Mouse (Mus musculus) spleen, adult 2 months (tissue): Measurements from ENCODE around the gene Spata20. TPM values are rescaled to one million over a fixed set of nuclear protein-coding genes. Genes with fewer than 3 reads are reported as not detected.
A peak's percentile ranks its signal among the peaks of the same experiment; 100 is the strongest.

Experiments
- DNase-seq, 2 experiments: peaks; one replicate each; pipeline versions ENCODE4 v3.0.0 to v3.0.0-alpha.2; 2012 to 2021; ENCODE audit warnings: low spot score in 2 of 2, low read depth in 1 of 2
- H3K27ac ChIP-seq: fragments of 200-500 bp; 2 replicates; pipeline ENCODE4 v1.5.1; 2012; ENCODE audit warnings: low read length, inconsistent platforms; ENCODE audit not compliant: insufficient read depth
- H3K27me3 ChIP-seq: fragments of 200-500 bp; 2 replicates; pipeline ENCODE4 v1.6.1; 2012; ENCODE audit warnings: mild to moderate bottlenecking, moderate library complexity, low read length, inconsistent platforms; ENCODE audit not compliant: control insufficient read depth, insufficient read depth
- H3K36me3 ChIP-seq: fragments of 200-500 bp; 2 replicates; pipeline ENCODE4 v1.6.1; 2012; ENCODE audit warnings: mild to moderate bottlenecking, low read length, inconsistent platforms; ENCODE audit not compliant: control insufficient read depth, insufficient read depth
- H3K4me1 ChIP-seq: fragments of 200-500 bp; 2 replicates; pipeline ENCODE4 v1.6.1; 2011; ENCODE audit warnings: inconsistent platforms; ENCODE audit not compliant: control insufficient read depth, insufficient read depth, insufficient read length
- H3K4me3 ChIP-seq: fragments of 200-500 bp; 2 replicates; pipeline ENCODE4 v1.5.1; 2011; ENCODE audit warnings: mild to moderate bottlenecking, inconsistent platforms; ENCODE audit not compliant: insufficient read depth, insufficient read length; ENCODE audit errors: extremely low read depth
- CTCF ChIP-seq: fragments of 200-500 bp; IDR thresholded peaks from 2 replicates; pipeline ENCODE4 v1.5.1; 2011; ENCODE audit warnings: mild to moderate bottlenecking, inconsistent platforms; ENCODE audit not compliant: insufficient read depth, insufficient read length, insufficient replicate concordance; ENCODE audit errors: extremely low read depth
- POLR2A ChIP-seq: fragments of 200-500 bp; IDR thresholded peaks from 2 replicates; pipeline ENCODE4 v1.6.1; 2011; ENCODE audit warnings: low read depth, low read length, inconsistent platforms
- WGBS: fragments of 180-500 bp; shearing (Covaris S2); methylation state at CpG from one replicate; pipeline ENCODE4 v1.1.7; 2018; 5-methylcytosine and 5-hydroxymethylcytosine counted together
- polyA plus RNA-seq: library from polyadenylated mRNA; depleted of rRNA; stranded (reverse); fragments of >200 nt; gene quantifications from 2 replicates; pipeline ENCODE4 v1.2.3, GENCODE M21; 2012

The Spata20 gene
- polyA plus RNA-seq, 1 experiment = not detected

DNA sequence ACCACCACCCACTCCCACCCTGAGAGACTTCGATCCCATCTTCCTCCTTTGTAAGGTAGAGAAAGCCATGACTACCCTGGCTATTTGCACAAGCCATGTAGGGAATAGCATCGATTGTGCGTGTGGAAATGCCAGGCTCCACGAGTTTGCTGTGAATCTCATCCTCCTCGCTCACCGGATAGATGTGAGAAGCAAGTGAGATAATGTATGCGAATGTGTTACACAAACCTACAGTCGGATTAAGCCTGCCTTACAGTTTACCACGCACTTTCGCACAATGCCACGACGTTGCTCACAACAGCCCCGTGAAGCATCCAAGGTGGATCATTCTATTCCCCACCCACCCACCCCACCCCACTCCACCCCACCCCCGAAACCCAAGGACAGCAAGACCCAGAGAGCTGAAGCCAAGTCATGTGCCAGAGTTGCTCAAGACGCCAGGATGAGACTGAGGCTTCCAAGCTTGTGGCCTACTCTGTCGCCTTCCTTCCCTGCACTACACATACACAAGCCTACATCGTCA lies 19.6 kb downstream of the Spata20 start:
- Histone ChIP-seq H3K36me3 (no peaks in the 10 kb centered on the region), H3K4me1 (no peaks in the 10 kb centered on the region), H3K4me3 (no peak overlapping the region), H3K27ac (no peak overlapping the region), H3K27me3 (no peaks in the 10 kb centered on the region)
- no peak for DNase-seq
- WGBS = 91% methylated on average over 17 of the region's 17 CpGs
- no peak for TF ChIP-seq POLR2A
- TF ChIP-seq CTCF = no peak

DNA sequence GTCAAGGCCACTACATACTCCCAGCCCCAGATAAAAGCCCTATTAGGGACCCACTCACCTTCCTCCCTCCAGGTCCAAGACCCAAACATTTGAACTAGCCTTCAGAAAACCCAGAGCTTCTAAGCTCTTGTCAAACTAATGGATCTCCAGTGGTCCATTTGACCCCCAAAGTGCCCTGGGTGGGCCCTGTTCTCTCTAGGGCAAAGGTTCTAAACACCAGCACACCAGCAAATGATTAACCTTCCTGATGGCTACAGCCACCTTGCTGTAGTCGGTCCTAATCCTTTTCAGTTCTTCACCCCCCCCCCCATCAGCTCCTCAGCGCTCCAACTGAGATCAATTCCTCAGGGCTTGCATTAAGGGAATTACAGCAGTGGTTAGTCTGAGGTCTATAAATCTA lies 21.8 kb downstream of the Spata20 start:
- Histone ChIP-seq H3K27ac (no peak overlapping the region), H3K4me3 (no peak overlapping the region), H3K27me3 (no peaks in the 10 kb centered on the region), H3K4me1 (no peaks in the 10 kb centered on the region), H3K36me3 (no peaks in the 10 kb centered on the region)
- 67% methylated on average over 2 of the region's 2 CpGs for WGBS
- no peak for DNase-seq
- TF ChIP-seq POLR2A (no peak), CTCF (no peak)

DNA sequence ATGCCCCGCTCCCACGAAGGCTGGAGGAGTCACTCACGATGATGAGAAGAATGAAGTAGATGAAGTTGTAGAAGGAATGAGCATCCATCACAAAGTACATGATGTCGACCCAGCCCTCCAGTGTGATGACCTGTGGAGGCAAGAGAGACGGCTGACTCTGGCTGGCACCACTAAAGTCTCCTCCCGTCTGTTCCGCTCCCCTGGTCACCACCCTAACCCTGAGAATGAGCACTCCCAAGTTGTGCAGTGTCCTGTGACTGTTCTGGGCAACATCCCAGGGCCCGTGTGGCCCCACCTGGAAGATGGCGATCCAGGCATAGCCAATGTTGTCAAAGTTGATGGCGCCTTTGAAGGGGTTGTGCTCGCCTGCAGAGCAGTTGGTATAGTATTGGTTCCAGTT lies 24.1 kb downstream of the Spata20 start:
- Histone ChIP-seq H3K27me3 (no peaks in the 10 kb centered on the region), H3K36me3 (no peaks in the 10 kb centered on the region), H3K27ac (no peak overlapping the region), H3K4me1 (no peaks in the 10 kb centered on the region), H3K4me3 (no peak overlapping the region)
- TF ChIP-seq POLR2A (no peak), CTCF (no peak)
- no peak for DNase-seq
- WGBS = 92% methylated on average over 11 of the region's 11 CpGs

DNA sequence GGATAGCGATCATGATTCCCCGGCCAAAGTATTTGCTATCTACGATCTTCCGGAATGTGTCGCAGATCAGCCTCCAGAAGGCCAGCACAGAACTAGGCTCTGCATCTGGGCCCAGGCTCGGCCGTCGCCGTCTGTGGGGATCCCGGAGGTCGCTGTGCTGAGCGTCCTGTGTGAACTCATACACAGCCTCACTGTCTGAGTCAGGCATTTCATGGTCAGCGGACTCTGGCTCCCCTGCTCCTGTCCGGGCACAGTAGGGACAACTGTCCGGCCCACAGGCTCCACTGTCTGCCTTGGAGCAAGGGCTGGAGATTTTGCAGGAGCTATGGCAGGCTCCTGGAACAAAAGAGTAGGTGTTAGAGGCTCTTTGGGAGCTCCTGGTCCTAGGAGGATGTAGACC lies 29.0 kb downstream of the Spata20 start:
- Histone ChIP-seq H3K36me3 (no peaks in the 10 kb centered on the region), H3K27ac (no peak overlapping the region), H3K27me3 (no peaks in the 10 kb centered on the region), H3K4me3 (no peak overlapping the region), H3K4me1 (no peaks in the 10 kb centered on the region)
- no peak for TF ChIP-seq CTCF
- TF ChIP-seq POLR2A = no peak
- DNase-seq = no peak
- WGBS = 91% methylated on average over 15 of the region's 15 CpGs

DNA sequence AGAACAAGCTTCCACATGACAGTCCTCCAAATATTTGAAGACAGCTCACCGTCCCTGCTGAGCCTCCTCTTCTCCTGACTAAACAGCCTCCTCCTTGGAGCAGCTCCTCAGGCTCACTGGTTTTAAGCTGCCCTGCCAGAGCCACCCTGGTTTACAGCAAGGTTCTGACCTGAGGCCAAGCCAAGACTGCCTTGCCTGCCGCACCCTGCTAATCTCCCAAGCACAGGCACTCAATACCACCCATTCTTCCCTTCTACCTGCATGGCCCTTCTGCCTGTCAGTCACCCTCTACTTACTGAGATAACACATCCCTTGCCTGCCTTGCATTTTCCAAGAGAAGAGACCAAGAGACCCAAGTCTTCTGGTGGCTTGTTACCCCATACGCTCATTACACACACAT lies 29.6 kb downstream of the Spata20 start:
- DNase-seq = no peak
- Histone ChIP-seq H3K27me3 (no peaks in the 10 kb centered on the region), H3K36me3 (no peaks in the 10 kb centered on the region), H3K4me1 (no peaks in the 10 kb centered on the region), H3K27ac (peak overlapping the region; percentile 22; the same call in 1 of the 2 replicates), H3K4me3 (no peak overlapping the region)
- TF ChIP-seq CTCF (no peak), POLR2A (no peak)
- 78% methylated on average over 3 of the region's 3 CpGs for WGBS

DNA sequence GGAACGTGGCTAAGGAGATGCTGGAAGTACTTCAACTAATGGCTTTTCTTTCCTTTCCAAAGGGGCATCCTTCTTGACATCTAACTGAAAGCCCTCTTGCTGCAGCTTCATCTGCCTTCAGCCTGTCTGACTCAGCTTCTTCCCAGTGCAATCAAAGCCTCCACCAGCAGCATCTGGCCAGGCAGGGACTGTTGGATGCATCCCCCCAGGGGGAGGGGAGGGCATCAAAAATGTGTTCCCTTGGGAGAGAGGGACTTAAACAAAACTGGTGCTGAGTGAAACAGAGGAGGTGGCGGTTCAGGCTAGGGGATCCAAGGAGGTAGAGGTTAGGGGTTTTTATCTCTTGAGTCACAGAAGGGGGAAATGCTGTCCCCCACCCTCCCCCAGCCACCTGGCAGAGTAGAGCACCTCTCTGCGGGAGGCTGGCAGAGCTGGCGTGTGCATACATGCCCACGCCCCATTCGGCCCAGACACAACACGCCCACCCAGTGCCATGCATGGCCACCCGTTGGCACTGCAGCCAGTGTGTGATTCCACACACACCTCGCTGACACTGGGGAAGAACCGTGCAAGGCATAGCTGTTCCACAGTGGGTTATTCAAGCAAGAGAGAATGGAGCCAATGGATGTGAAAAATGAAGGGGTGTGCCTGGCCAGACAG lies 30.7 kb downstream of the Spata20 start:
- H3K27ac ChIP-seq = no peak overlapping the region
- H3K4me3 ChIP-seq = no peak overlapping the region
- no peak for DNase-seq
- H3K27me3 ChIP-seq = no peaks in the 10 kb centered on the region
- 64% methylated on average over 10 of the region's 10 CpGs for WGBS
- H3K36me3 ChIP-seq = no peaks in the 10 kb centered on the region
- TF ChIP-seq CTCF = no peak
- no peak for TF ChIP-seq POLR2A
- H3K4me1 ChIP-seq = no peaks in the 10 kb centered on the region

DNA sequence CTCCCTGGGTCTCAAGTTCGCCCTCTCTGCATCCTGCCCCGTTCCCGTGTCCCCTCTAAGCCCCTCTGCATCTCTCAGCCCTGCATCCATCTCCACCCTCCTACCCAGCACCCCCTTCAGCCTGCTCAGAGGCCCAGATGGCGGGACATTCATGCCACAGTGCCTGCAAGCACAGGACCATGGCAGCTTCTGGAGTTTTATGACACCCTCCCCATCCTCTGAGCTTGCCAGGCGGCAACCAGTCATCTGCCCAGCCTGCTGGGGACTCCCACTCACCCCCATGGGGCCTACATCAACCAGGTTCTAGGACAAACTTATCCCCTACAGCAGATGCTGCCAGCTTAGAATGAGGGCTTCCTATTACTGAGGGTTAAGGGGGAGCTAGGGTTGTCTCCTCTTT lies 31.2 kb downstream of the Spata20 start:
- Histone ChIP-seq H3K4me3 (no peak overlapping the region), H3K27me3 (no peaks in the 10 kb centered on the region)

More for the DNA sequence above, 31.2 kb downstream of the Spata20 start:
- WGBS = 76% methylated on average over 5 of the region's 5 CpGs
- no peak for DNase-seq
- Histone ChIP-seq H3K27ac (no peak overlapping the region), H3K36me3 (no peaks in the 10 kb centered on the region), H3K4me1 (no peaks in the 10 kb centered on the region)
- TF ChIP-seq POLR2A = no peak
- TF ChIP-seq CTCF = no peak
